Mouse (Mus musculus) testis, adult 2 months (tissue): ENCODE data around the gene Mycbp2. TPM values are rescaled to one million over a fixed set of nuclear protein-coding genes. Genes with fewer than 3 reads are reported as not detected.

ENCODE experiments used
- H3K27ac ChIP-seq: fragments of 200-500 bp; 2 replicates; pipeline ENCODE4 v1.5.1; 2012; ENCODE audit warnings: low read depth, low read length; ENCODE audit not compliant: control insufficient read depth, insufficient read depth
- H3K27me3 ChIP-seq: fragments of 200-500 bp; 2 replicates; pipeline ENCODE4 v1.6.1; 2012; ENCODE audit warnings: mild to moderate bottlenecking, low read length, moderate library complexity; ENCODE audit not compliant: control insufficient read depth, insufficient read depth
- H3K36me3 ChIP-seq: fragments of 200-500 bp; 2 replicates; pipeline ENCODE4 v1.6.1; 2012; ENCODE audit warnings: mild to moderate bottlenecking, low read length; ENCODE audit not compliant: control insufficient read depth, insufficient read depth
- H3K4me1 ChIP-seq: fragments of 200-500 bp; 2 replicates; pipeline ENCODE4 v1.6.1; 2012; ENCODE audit warnings: low read length; ENCODE audit not compliant: control insufficient read depth, insufficient read depth
- H3K4me3 ChIP-seq: fragments of 200-500 bp; 2 replicates; pipeline ENCODE4 v1.5.1; 2012; ENCODE audit warnings: low read depth, mild to moderate bottlenecking, low read length, moderate library complexity, mixed read lengths; ENCODE audit not compliant: control insufficient read depth
- CTCF ChIP-seq: fragments of 200-500 bp; IDR thresholded peaks from 2 replicates; pipeline ENCODE4 v1.5.1; 2012; ENCODE audit warnings: low read depth, mild to moderate bottlenecking, inconsistent platforms, low read length, moderate library complexity; ENCODE audit not compliant: control insufficient read depth, insufficient read depth, insufficient replicate concordance
- POLR2A ChIP-seq: fragments of 200-500 bp; IDR thresholded peaks from 2 replicates; pipeline ENCODE4 v1.6.1; 2012; ENCODE audit warnings: low read depth, mild to moderate bottlenecking, inconsistent platforms, low read length, moderate library complexity; ENCODE audit not compliant: control insufficient read depth
- polyA plus RNA-seq: library from polyadenylated mRNA; depleted of rRNA; stranded (reverse); fragments of >200 nt; gene quantifications from 2 replicates; pipeline ENCODE4 v1.2.3, GENCODE M21; 2012; rRNA removed

Gene Mycbp2
- polyA plus RNA-seq = 27.2 and 31.6 TPM in 2 replicates

DNA sequence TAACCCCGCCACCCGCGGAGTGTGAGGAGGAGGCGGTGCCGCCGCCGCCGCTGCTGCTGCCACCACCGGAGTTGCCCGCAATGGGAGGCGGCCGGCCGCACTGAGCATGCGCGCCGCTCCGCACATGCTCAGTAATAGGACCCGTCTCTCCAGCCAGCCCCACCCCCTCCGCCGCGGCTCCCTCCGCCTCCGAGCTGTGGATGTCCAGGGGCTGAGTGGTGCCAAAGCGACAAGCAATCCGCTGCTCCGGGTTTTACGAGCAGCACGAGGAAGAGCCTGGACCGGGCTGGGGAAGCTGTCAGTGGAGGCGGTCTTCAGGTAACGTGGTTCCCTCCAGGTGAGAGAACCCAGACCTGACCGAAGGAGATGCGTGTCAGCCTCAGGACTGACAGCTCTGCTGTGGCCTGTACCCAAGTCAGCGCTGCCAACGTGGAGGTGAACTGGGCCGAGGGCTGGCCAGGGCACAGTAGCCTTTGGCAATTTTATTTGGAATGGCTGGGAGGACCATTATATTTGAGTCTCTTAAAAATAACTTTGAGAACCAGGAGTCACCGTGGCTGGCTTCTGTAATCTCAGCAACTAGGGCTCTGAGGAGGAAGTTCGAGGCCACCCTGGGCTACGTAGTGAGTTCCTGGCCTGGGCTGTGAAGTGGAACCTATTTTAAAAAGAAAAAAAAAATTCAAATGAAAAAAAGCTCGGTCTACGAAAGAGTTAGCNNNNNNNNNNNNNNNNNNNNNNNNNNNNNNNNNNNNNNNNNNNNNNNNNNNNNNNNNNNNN, at the start of gene Mycbp2:
Gene Mycbp2 (minus strand): TSS at position 86 of the 777 bp plus-strand sequence.
- Histone ChIP-seq H3K27ac (peak within 1 kb of the TSS; percentile 64), H3K4me1 (peaks cover 18% of the 10 kb centered on the region), H3K27me3 (no peaks in the 10 kb centered on the region), H3K4me3 (peak within 1 kb of the TSS; percentile 94), H3K36me3 (no peaks in the 10 kb centered on the region)
- TF ChIP-seq CTCF (0 out of 2 replicates have a peak, but pooled peaks have one; percentile 13), POLR2A (peak; percentile 81)

DNA sequence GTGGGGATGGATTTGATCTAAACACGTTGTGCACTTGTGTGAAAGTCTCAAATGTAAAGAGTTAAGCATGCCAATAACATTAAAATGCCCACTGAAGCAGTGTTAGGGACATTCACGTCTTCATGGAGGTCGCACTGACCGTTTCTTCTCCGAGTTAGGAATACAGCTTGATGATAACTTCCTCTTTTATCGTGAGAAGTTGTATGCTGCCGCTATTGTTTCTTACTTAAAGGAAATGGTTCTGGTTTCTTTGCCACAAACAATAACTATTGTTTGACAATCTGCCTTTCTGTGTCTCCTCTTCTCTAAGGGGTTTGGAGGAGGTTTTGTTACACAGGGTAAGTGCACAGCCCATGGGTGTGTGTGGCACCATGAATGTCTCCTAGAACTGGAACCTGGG, 45.8 kb upstream of the Mycbp2 start:
- no peaks in the 10 kb centered on the region for H3K36me3 ChIP-seq
- TF ChIP-seq CTCF (no peak), POLR2A (no peak)
- peaks cover 2% of the 10 kb centered on the region; the same call in 1 of the 2 replicates for H3K4me1 ChIP-seq
- H3K4me3 ChIP-seq = no peak overlapping the region; the same call in 1 of the 2 replicates
- H3K27me3 ChIP-seq = no peaks in the 10 kb centered on the region
- no peak overlapping the region for H3K27ac ChIP-seq

DNA sequence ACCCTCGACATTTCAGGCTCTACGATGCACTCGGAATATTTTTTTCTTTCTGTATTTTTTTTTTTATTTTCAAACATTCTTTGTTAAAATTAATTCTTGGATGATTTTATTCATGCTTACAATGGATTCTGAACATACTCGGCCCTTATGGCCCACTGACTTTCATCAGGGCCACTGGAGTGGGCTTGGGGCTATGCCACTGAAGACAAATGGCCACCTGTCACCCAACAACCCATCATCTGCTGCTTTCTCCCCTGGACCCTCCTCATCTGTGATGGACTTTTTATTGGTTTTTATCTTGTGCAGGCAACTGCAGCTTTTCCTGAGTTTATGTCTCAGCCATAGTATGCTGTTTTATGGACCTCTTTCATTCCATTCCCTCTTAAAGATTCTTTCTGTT, 40.8 kb upstream of the Mycbp2 start:
- H3K4me1 ChIP-seq = peaks cover 2% of the 10 kb centered on the region; the same call in 1 of the 2 replicates

GRCm38 (mm10) chr14:103386871-103387270, 40.3 kb upstream of the Mycbp2 start:
- no peaks in the 10 kb centered on the region for H3K36me3 ChIP-seq
- H3K27ac ChIP-seq = no peak overlapping the region
- no peaks in the 10 kb centered on the region for H3K27me3 ChIP-seq
- H3K4me1 ChIP-seq = no peaks in the 10 kb centered on the region
- TF ChIP-seq CTCF (no peak), POLR2A (no peak)
- H3K4me3 ChIP-seq = no peak overlapping the region

More for the DNA sequence above, 40.8 kb upstream of the Mycbp2 start:
- H3K4me3 ChIP-seq = no peak overlapping the region
- H3K27ac ChIP-seq = no peak overlapping the region
- H3K27me3 ChIP-seq = no peaks in the 10 kb centered on the region
- TF ChIP-seq CTCF (no peak), POLR2A (no peak)
- no peaks in the 10 kb centered on the region for H3K36me3 ChIP-seq

- TF ChIP-seq POLR2A = no peak
- no peak for TF ChIP-seq CTCF
- H3K4me3 ChIP-seq = no peak overlapping the region
- H3K4me1 ChIP-seq = no peaks in the 10 kb centered on the region
- no peak overlapping the region for H3K27ac ChIP-seq
- H3K36me3 ChIP-seq = no peaks in the 10 kb centered on the region
- no peaks in the 10 kb centered on the region for H3K27me3 ChIP-seq
These were observed 38.5 kb upstream of the Mycbp2 start for GRCm38 (mm10) chr14:103385084-103385610.

DNA sequence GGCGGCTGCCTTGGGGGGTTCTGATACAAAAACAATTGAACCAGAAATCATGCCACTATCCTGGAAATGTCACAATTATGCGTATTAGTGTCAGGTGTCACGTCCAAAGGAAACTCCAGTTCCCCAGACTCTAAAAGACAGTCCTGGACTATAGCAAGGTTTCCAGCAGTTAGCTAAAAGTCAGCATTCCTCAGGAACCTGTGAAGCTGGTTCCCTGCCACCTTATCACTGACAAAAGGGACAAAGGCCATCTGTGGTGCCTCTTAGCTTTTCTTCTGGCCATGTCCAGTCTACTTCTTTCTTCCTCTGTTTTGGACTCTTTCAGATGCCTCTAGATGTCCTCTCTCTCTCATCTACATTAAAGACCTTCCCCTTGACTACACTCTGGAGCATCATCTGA, 32.1 kb upstream of the Mycbp2 start:
- Histone ChIP-seq H3K4me1 (no peaks in the 10 kb centered on the region), H3K36me3 (no peaks in the 10 kb centered on the region), H3K27me3 (no peaks in the 10 kb centered on the region), H3K4me3 (no peak overlapping the region), H3K27ac (no peak overlapping the region)
- TF ChIP-seq POLR2A = no peak

DNA sequence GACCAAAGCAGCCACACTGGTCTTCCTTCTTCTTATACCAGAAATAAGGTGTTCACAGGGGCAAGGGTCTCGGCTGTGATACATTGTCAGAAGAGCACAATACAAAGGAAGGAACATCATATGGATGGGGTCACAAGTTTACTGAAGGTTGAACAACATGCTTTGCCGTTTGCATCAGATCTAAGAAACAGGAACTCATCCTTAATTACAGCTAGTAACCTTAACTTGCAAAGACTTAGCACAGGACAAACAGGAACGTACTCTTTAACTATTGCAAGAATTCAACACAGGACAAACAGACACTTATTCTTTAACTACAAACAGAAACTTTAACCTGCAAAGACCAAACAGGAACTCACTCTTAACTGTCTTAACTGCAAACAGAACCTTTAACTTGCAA, 30.2 kb upstream of the Mycbp2 start:
- Histone ChIP-seq H3K4me1 (no peaks in the 10 kb centered on the region), H3K27ac (no peak overlapping the region), H3K27me3 (no peaks in the 10 kb centered on the region), H3K36me3 (no peaks in the 10 kb centered on the region), H3K4me3 (no peak overlapping the region)
- TF ChIP-seq CTCF (no peak), POLR2A (no peak)
